Mouse (Mus musculus): ENCODE measurements at regions not wholly inside any gene's neighbourhood (a gene's known extent, or its start where the extent isn't known, plus 50 kb on each side); places are given as distances from the start of the nearest gene placed in this dataset.

DNA sequence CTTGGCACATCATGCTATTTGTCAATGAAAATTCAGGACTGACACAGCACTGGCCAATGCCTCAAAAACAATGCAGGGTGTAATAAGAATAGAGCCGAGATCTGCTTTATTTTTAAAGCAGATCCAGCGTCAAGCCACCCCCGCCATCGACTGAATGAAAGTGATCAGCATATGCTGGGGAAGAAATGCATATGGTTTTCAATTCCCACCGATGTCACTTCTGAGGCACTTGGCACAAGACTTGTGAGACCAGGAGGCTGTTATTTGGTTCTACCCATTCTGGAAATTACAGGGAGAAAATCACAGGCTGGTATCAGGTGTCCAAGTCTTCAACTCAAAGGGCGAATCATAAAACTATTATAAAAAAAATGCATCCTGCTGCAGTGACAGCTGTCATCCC, 689.3 kb upstream of the Pou3f3 start:
- peak in 1 of 2 experiments; percentile 60 for DNase-seq (ENCODE audit: low spot score in 2 of 2)

DNA sequence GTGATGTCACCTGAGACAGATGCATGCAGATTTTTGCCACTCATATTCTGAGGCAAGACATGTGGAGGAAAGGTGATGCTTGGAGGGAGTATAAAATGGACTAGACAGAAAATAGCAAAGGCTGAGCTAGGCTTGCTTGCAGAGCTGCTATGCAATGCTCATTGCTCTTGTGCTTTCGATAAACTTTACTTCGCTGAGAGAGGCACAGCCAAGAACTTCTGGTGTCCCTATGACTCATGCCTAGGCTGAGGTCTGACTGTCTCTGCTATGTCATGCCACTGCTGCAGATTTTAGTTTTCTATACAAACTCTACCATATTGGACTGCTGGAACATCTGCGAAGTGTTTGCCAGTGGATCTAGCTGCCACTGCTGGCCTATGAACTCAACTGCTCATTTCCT, 687.5 kb upstream of the Pou3f3 start:
- no peak for DNase-seq (ENCODE audit: low spot score in 2 of 2)

DNA sequence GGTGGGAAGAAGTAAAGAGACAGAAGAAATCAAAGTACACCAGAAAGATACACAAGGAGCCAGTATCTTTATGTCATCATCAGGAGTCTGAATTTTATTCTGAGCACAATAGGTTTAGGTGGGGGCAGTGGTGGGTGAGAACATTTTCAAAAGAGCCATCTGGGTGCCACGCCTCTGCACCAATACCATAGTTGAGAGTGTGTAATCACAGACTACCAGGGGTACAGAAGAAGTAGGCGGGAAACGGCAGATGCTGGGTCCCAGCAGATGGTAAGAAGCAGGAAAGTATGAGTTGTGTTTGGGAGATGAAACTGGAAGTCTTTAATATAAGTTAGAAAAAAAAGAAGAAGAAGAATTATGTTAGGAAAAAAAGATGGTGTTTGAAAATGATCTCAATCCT, 682.7 kb upstream of the Pou3f3 start:
- DNase-seq (ENCODE audit: low spot score in 2 of 2) = peak; percentile 34 to 81

DNA sequence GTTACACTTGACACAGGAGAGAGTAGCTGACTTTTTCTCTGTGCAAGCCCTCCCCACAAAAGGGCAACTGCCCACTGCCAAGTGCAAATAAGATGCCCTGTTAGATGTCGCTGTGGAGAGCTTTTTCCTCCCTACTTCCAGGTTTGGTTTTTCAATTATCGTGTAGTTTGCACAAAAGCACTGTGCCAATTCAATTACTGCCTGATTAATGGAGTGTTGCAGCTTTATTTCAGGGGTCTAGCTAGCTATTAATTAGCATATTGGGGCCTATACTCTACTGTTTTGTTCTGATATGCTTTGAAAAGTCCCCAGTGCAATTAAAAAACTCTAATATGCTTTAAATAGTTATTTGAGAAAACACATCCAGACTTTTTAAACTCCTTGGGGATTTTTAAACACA, 676.6 kb upstream of the Pou3f3 start:
- DNase-seq (ENCODE audit: low spot score in 2 of 2) = no peak

DNA sequence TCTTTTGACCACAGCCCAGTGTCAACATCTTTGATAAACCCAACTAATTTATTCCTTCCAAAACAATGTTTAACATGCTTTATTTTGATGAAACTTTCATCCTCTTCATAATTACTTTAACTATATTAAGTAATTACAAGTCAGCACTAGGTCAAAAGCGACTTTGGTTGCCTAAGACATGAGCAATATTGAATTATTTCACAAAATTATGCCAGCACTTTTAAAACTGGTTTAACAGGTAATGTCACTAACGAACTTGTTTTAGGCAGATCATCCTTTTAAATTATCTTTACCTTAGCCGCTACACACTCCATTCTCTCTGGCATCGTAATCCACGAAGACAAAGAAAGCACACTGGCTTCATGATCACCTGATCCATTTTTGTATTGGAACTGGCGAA, 669.8 kb upstream of the Pou3f3 start:
- no peak for DNase-seq (ENCODE audit: low spot score in 2 of 2)

DNA sequence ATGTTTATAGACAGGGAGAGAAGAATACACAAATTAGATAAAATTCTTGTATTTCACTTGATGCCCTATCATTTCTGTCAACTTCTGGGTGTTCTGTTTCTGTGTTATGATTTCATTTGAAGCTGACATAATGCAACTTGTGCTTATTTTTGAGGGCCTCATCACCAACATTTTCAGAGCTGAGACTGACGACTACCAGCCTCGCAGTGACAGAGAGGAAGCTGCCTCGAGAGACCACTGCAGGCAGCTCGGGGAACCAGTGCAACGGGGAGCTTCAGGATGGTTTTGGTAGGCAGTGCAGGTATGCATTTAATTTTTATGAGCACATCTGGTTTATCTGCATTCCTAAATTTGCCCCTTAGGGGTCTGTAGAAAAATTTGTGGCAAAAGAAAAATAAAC, 669.1 kb upstream of the Pou3f3 start:
- DNase-seq (ENCODE audit: low spot score in 2 of 2) = no peak

DNA sequence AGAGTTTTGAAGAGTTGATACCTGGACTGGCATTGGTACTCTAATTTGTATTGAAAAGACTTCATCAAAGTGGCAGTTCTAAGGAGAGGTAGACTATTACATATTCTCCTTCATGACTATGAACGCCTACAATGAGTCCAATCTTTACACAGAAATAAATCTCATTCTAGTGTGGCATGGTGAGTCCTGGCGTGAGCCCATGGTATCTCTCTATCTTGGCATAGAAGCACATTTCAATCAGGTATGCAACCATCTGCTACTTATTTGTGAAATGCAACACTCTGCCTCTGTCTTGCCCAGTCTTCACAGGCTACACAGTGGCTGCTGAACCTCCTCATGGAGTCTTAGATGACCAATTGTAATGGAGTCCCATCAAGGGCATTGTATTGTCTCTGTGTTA, 661.8 kb upstream of the Pou3f3 start:
- DNase-seq (ENCODE audit: low spot score in 2 of 2) = no peak

DNA sequence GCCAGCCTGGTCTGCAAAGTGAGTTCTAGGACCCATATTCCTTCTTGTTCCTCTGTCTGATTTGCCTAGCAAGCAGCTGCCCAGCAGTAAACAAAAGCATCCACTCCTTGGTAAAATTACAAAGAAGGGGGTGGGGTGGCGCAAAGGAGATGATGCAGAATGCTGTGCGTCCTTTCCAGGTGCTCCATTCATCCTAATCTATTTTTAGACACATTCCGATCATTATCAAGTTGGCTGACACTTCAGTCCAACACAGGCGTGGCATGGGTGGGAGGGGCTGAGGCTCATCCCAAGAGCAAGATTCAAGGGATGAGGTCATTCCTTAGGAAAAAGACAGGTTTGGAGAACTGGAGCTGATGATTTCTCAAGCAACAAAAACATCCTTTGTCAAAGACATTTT, 660.2 kb upstream of the Pou3f3 start:
- no peak for DNase-seq (ENCODE audit: low spot score in 2 of 2)

DNA sequence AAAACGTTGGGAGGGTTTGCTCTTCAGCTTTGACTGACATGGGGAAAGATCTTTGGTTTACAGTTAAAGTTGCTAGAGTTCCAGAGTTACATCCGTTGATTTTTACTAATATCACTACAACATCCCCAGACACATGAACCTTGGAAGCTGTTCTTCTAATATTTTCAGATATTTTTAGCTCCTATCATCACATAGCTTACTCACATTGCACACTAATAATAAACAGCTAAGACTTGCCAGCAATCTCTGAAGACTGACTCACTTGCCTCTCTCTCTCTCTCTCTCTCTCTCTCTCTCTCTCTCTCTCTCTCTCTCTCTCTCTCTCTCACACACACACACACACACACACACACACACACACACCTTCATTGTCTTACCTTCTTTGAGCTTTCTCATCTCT, 654.0 kb upstream of the Pou3f3 start:
- DNase-seq (ENCODE audit: low spot score in 2 of 2) = no peak

DNA sequence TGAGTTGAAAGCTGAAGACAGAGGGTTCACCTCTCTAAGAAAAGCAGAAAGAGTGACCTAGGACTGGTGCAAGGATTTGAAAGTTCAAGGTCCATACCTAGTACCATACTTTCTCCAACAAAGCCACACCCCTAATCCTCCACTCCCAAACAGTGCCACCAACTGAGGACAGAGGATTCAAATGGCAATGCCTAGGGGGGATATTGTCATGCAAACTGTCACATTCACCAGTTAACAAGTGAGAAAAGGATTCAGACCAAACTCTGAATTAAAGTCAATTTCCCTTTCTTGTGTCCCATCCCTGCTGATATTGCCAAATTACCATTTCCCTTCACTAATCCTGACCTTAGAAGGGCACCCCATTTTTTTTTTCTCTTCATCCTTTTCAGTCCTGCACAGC, 637.1 kb upstream of the Pou3f3 start:
- no peak for DNase-seq (ENCODE audit: low spot score in 2 of 2)

DNA sequence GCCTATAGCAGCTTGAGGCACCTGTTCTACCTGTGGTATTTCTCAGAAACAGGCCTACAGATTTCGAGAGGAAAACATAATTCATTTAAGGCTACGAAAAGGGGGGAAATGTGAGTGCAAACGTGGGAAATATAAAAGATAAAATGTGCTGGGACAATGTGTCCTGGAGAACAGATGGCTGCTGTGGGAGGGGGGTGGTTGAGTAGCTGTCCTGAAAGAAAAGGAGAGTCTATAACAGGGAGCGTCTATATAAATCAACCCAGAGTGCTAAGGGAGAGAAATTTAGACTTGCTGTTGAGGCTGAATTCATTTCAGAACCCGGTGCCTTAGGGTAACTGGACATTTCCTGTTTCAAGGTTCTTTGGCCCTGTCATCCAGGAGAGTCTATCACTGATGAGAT, 625.5 kb upstream of the Pou3f3 start:
- DNase-seq (ENCODE audit: low spot score in 2 of 2) = peak in 1 of 2 experiments; percentile 13

DNA sequence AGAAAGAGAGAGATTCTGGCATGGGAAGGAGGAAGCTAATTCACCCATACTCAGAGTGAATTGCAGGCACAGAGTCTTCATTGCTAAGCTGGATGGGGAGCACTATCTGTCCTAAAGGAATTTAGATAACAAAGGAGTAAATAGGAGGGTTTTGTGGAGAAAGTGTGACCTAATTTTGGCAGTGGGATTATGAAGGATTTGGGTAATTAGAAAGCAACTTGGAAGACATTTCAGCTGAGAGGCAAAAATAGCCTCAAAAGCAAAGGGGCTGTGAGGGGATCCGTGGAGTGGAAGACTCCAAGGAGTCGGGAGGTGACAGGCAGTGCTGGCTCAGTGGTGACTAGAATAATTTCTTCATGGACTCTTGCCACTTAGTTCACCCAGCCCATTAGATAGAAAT, 599.5 kb upstream of the Pou3f3 start:
- DNase-seq (ENCODE audit: low spot score in 2 of 2) = no peak

DNA sequence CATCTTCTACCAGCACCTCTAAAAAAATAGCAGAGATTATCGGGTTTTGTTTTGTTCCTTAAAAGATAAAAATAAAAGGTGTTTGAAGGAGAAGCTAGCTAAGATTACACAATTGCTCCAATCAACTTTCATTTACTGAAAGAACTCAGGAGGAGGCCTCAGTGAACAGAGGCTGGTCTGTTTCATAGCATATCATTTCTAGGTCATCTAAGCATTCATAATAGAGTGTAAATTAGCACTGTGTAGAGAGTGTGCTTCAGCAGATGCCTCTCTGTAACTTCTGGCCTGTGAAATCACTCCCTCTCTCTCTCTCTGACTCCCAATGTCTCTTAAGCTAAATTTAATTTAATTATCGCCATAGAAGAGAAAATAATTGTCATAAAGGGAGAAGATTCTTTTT, 597.0 kb upstream of the Pou3f3 start:
- no peak for DNase-seq (ENCODE audit: low spot score in 2 of 2)

DNA sequence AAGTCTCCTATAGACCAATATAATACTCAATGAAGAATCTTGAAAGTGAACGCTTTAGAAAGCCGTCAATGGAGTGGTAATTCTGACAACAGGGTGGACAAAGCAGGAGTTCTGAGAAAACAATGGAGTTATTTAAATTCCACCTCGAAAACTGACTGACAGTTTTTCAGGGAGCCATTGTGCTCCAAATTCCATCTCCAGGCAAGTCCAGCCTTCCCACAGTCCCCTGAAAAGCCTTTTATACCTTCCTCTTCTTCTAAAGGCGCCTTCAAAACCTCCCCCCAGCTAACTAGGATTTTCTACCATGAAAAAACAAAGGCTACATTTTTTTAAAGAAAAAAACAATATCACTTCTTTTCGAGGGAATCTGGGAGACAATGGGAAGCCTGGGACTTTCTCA, 588.0 kb upstream of the Pou3f3 start:
- no peak for DNase-seq (ENCODE audit: low spot score in 2 of 2)

DNA sequence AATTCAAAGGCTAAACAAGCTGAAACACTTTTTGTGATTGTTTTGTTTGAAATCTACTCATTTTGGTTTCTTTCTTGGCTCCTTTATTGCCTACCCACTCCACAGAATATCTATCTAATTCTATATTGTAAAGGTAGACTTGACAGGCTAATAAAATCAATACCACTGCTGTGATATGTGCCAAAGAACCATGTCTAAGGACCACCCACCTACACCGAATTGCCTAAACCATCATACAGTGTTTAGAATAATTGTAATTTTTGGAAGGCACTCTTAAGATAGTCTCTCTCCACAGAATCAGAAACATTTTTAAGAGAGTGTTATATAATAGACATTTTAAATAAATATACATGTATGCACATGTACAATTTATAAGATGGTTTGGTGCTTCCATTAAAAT, 587.6 kb upstream of the Pou3f3 start:
- no peak for DNase-seq (ENCODE audit: low spot score in 2 of 2)

DNA sequence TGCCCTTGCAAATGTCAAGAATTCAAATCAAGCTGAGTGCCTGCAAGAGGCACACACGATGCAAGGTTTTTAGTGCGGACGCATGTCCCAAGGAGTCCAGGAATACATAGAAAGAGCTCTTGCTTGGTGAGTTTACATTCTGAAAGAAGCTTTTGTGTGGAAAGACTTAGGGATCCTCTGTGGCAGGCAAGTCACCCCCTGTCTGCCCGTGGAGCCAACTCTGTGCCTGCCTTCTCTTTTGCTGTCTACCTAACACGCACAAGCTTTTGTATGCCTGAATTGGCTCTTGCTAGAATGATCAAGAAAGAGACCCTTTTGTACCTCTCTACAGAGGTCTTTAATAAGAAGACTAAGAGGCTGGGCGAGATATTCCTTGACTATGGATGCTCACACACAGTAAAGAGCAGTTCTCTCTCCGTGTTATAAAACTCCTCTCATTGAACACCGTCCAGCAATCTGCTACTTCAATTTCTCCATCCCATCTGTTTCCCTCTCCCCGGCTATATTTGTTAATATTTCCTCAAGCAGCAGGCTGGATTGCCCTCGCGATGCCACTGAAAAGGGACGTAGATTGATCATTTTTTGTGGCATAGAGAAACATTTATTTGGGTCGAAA, 543.3 kb upstream of the Pou3f3 start:
- DNase-seq (ENCODE audit: low spot score in 2 of 2) = peak; percentile 5 to 35

DNA sequence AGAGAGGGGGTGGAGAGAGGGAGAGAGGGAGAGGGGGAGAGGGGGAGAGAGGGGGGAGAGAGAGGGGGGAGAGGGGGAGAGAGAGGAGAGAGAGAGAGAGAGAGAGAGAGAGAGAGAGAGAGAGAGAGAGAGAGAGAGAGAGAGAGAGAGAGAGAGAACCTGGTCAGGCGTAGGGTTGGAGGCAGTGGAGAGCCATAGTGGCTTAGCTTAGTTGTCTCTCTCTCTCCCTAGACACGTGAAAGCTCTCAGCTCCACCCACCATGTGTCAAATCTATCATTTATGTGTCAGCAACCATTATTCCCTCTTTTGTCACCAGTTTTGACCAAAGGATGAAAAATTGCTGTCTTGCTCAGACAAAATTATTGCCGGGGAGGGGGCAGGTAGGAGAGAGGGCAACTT, 542.7 kb upstream of the Pou3f3 start:
- no peak for DNase-seq (ENCODE audit: low spot score in 2 of 2)

DNA sequence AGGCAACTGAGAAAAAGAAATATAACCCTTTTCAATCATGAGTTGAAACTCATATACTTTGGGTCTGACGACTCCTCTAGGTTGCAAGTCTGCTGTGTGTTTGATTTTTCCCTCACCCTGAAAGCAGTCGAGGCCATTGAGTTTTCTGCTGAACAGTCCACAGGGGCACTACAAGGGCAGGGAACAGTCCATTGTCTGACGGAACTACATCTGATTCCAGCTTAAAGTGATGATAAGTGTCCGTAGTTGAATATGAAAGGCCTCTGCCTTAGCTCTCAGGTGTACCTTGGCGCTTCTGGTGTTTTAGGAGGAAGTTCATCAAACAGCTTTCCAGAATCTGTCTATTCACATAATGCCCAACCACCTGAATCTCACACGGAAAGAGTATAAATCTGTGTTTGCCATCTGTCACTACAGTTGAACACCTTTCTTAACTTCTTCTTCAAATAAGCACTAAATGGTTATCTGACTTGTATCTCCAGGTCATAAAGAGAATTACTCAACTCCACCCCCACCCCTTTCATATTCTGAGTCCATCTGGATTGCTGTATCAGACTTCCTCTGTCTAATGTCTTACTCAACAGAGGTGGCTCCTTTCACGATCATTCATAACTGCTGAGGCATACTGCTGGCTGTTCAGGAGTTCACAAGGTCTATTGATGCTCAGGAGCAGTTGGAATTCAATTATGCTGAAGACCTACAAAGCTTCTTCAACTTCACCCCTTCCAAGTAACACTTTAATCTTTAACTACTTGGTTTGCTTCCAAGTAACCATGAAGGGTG, 527.6 kb upstream of the Pou3f3 start:
- DNase-seq (ENCODE audit: low spot score in 2 of 2) = no peak

DNA sequence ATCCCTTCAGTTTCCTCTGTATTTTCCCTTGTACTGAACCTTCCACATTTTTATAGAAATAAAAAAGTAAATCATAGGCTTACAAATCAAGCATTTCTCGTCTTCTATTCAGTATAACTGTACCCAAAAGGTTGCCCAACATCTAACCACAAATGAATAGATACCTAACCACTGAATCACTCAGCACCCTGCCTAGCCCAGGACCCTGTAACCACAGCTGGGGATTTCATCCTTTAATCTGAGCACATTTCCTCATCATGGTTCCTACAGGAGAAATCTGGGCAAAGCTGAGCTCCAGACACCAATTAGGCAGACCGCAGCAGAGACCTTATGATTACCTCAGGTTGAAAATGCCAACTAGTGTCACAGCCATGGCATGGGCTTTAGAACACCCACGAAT, 526.1 kb upstream of the Pou3f3 start:
- DNase-seq (ENCODE audit: low spot score in 2 of 2) = no peak

DNA sequence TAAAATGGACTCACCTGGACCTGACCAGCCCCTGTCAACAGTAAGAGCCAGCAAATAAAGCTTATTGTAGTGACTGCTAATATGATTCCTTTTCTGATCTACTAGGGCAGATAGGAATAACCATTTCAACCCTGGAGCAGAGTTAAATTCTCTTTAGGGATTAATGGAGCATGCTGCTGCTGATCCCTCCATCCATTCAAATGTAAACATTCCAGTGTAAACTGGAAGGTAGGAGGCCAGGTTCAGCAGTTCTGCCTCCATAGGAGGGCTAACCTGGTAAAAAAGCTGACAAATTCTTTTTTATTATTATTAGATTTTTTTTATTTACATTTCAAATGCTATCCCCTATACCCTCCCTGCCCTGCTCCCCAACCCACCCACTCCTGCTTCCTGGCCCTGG, 509.3 kb upstream of the Pou3f3 start:
- no peak for DNase-seq (ENCODE audit: low spot score in 2 of 2)

DNA sequence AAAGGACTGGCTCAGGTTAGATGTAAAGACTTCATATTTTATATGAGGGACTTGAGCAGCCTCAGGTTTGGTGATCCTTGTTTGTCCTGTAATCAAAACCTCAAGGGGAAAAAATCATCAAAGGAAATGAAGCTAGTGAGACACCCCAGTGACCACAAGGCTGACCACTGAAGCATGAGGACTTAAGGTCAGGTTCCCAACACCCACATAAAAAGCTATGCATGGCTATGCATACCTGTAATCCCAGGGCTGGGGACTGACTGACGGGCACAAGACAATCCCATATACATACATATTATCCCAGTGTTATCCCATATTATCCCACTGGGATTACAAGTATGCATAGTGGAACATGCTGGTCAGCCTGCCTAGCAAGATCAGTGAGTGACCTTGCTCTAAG, 467.5 kb upstream of the Pou3f3 start:
- no peak for DNase-seq (ENCODE audit: low spot score in 2 of 2)

DNA sequence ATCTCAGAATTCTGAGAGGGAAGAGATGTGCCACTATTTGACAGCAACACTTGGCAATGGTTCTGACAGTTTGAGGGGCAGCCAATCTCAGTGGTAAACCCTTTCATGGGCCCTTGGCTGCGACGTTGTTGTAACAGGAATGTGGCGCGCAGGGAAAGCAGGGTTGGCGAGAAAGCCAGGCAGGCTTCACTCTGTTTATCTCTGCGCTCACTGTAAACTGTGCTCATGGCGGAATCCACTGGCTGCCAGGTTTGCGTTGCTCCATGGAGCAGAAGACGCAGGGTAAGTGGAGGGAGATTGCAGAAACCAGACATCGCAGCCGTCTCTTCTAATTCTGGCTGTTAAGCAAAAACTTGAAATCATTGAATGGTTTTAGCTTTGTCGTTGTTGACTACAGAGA, 465.9 kb upstream of the Pou3f3 start:
- DNase-seq (ENCODE audit: low spot score in 2 of 2) = peak; percentile 59 to 75

DNA sequence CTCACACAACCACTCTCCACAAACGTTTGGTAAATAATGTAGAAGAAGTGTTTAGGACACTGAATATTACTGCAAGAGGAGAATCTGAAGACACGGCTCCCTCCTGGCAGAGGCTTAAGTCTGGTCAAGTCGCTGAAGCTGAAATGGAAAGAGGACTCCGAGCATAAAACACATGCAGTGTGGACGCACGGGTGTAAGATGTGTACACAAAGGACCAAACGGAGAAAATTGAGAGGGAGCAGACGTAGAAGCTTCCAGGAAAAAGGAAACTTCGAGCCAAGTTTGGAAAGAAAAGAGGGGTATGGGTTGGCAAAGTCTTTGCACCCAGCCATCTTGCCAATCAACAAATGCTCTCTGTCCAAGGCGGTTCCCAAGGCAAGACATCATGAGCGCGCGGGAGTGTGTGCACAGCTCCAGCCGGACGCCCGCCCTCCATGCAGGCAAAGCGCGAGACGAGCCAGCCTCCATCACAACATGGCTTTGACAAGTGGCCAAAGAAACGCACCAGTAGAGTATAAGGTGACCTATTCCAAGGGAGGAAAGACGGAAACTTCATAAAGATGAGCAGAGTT, 465.0 kb upstream of the Pou3f3 start:
- peak; percentile 47 to 59 for DNase-seq (ENCODE audit: low spot score in 2 of 2)
